Mouse (Mus musculus): ENCODE measurements around the gene Arpp21. TPM values are rescaled to one million over a fixed set of nuclear protein-coding genes. Genes with fewer than 3 reads are reported as not detected.

Gene Arpp21
- polyA plus RNA-seq, 1 experiment from 2014 or later: 12.2 TPM

DNA sequence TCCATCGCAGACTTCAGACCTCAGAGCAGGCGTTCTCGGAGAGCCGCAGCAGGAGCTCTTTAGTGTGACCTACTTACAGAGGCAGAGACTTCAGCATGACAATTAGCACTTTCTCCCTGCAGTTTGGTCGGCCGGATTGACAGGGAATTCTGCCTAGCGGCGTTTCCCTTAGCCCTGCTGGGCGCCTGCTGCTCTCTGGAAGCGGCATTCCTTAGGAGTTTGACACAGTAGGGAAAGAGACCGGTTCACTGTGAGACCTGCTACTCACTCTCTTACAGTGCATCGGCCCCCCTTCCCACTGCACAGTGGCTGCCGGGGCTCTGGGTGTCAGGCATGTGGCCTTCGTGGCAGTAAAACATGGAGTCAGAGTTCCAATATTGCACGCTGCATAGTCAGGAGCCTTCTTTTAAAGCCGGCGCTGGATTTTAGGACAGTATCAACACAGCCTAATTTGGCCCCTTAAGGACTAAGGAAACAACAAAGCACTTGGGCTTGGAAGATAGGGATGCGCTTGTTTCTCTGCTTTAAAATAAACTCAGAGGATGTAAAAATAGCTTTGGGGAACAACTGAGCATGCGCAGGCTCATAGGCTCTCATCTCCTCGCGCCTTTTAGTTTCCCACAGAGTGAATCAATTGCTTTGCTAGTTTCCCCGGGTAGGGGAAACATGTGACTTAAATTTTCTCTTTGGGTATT lies 117.2 kb downstream of the Arpp21 start:
- Histone ChIP-seq H3K4me3 (peak overlapping the region; percentile 9), H3K9me3 (no peaks in the 10 kb centered on the region), H3K36me3 (no peaks in the 10 kb centered on the region), H3K27ac (no peak overlapping the region), H3K9ac (peak overlapping the region; percentile 33; the same call in 1 of the 2 replicates), H3K4me2 (replicated peaks) (peak overlapping the region; percentile 54), H3K27me3 (replicated peaks) (0 out of 2 replicates have a peak, but pooled peaks cover 4% of the 10 kb centered on the region), H3K4me1 (peaks cover 7% of the 10 kb centered on the region)
- WGBS: 2% methylated on average over 22 of the region's 22 CpGs
- peak; percentile 87 for ATAC-seq (ENCODE audit: low FRiP score, low read depth)

DNA sequence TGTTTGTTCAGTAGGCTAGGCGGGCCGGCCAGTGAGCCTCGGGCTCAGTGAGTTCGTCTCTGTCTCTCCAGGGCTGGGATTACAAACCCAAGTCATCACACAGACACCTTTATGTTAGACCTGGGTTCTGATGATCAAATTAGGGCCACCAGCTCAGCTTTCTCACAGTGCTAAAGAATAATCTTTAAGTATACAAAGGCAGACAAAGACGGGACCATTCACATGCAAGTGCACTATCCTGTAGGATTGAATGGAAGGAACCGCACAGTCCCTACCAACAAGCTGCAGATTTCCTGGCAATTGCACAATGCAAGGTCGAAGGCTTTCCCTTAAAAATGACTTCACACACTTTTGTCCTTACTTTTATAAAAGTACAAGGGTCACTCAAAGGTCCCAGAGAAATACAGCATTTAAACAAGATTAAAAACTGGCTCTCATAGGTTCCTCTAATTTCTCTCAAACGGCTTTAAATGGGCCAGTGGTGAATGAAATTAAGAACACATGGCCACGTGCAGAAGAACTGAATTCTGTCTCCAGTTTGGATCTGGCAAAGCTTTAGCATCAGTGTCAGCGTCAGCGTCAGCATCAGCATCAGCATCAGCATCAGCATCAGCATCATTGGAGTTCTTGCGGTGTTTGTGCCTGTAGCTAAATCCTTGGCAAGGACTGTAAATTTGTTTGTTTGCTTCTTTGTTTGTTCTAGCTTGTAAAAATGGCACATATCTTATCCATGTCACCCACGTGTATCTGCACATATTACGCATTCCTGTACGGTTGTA lies 117.9 kb downstream of the Arpp21 start:
- H3K27ac ChIP-seq: no peak overlapping the region
- peak overlapping the region; percentile 9 for H3K4me3 ChIP-seq
- ATAC-seq (ENCODE audit: low FRiP score, low read depth): peak; percentile 7; the same call in 1 of the 2 replicates
- H3K4me2 ChIP-seq (replicated peaks): peak overlapping the region; percentile 54
- 27% methylated on average over 15 of the region's 15 CpGs for WGBS
- peak overlapping the region; percentile 33; the same call in 1 of the 2 replicates for H3K9ac ChIP-seq
- 0 out of 2 replicates have a peak, but pooled peaks cover 4% of the 10 kb centered on the region for H3K27me3 ChIP-seq (replicated peaks)
- peaks cover 7% of the 10 kb centered on the region for H3K4me1 ChIP-seq
- H3K36me3 ChIP-seq: no peaks in the 10 kb centered on the region
- no peaks in the 10 kb centered on the region for H3K9me3 ChIP-seq

DNA sequence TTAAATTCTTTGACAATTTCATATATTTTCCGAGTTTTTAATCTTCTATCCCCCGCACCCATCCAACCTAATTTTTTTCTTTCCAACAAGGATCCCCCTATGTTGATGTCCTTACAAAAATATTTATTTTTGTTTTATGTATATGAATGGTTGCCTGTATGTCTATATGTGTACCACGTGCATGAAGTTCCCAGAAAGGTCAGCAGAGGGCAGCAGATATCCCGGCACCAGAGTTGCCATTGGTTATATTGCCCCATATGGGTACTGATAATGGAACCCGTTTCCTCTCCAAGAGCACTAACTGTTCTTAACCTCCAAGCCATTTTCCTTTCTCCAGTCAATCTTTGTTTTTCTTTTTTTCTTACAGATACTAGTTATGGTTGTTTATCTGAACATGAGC lies 124.1 kb downstream of the Arpp21 start:
- Histone ChIP-seq H3K4me3 (no peak overlapping the region), H3K4me1 (no peaks in the 10 kb centered on the region), H3K4me2 (replicated peaks) (no peak overlapping the region), H3K36me3 (no peaks in the 10 kb centered on the region), H3K27ac (no peak overlapping the region), H3K9ac (no peak overlapping the region), H3K9me3 (no peaks in the 10 kb centered on the region), H3K27me3 (replicated peaks) (no peaks in the 10 kb centered on the region)
- no peak for ATAC-seq (ENCODE audit: low FRiP score, low read depth)
- WGBS: 92% methylated on average over 5 of the region's 5 CpGs

DNA sequence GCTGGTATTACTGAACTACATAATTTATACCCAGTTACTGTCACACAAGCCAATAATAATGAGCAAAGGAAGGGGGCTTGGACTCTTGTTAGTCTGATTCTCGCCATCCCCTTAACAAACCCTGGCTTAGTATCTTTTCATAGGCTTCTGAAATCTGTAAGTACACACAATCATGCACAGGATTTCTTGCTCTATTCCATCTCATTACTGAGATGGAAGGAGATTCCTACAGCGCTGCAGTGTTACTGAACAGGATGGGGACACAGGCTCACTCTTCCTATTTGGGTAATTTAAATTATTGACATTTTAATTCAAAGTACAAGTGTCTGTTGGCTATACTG lies 132.9 kb downstream of the Arpp21 start:
- peak; percentile 16; the same call in 1 of the 2 replicates for ATAC-seq (ENCODE audit: low FRiP score, low read depth)
- Histone ChIP-seq H3K36me3 (no peaks in the 10 kb centered on the region), H3K9ac (no peak overlapping the region), H3K4me2 (replicated peaks) (no peak overlapping the region), H3K4me1 (peaks cover 11% of the 10 kb centered on the region), H3K9me3 (no peaks in the 10 kb centered on the region), H3K27me3 (replicated peaks) (no peaks in the 10 kb centered on the region), H3K4me3 (no peak overlapping the region), H3K27ac (no peak overlapping the region)
- 61% methylated on average over 2 of the region's 2 CpGs for WGBS

GRCm38 (mm10) chr9:112102155-112102851 lies 133.4 kb downstream of the Arpp21 start:
- Histone ChIP-seq H3K36me3 (no peaks in the 10 kb centered on the region), H3K27me3 (replicated peaks) (no peaks in the 10 kb centered on the region), H3K9me3 (no peaks in the 10 kb centered on the region), H3K4me1 (peaks cover 11% of the 10 kb centered on the region), H3K4me3 (no peak overlapping the region), H3K4me2 (replicated peaks) (no peak overlapping the region), H3K9ac (no peak overlapping the region), H3K27ac (no peak overlapping the region)
- 40% methylated on average over 6 of the region's 6 CpGs for WGBS
- ATAC-seq (ENCODE audit: low FRiP score, low read depth): peak; percentile 87

DNA sequence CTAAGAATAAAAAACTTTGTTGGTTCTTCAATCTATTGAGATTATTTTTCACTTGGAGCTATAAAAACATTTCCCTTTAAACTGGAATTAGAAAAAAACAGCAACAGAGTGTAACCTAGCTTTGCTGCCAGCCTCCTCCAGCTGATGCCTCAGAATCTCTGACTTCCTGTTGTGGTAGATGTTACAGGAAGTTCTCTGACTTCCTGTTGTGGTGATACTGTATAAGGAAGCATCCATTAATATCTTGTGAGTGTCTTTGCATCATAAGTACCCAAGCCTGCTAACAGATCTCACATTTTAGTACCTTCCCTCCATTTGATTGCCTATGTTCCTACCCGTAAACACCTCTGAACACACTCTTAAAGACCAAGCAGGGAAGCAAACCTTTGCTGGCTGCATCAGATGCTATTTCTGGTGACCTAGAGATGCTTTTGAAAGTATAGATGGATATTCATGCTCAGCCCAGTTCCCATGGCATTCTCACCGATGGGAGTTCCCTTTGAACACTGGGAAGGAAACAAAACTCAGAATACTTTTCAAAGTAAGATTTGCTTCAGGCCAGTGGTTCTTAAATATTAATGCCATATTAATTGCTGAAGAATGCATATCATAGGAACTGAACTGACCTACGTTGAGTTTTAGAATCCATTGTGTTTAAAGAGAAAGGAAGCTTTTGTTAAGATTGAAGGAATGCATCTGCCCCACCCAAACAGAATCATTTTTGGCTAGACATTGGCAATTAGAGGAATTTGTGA lies 134.7 kb downstream of the Arpp21 start:
- H3K36me3 ChIP-seq: no peaks in the 10 kb centered on the region
- H3K9me3 ChIP-seq: no peaks in the 10 kb centered on the region
- ATAC-seq (ENCODE audit: low FRiP score, low read depth): no peak
- H3K27me3 ChIP-seq (replicated peaks): no peaks in the 10 kb centered on the region
- H3K27ac ChIP-seq: no peak overlapping the region
- H3K4me2 ChIP-seq (replicated peaks): no peak overlapping the region
- peaks cover 11% of the 10 kb centered on the region for H3K4me1 ChIP-seq
- WGBS: 71% methylated on average over 3 of the region's 3 CpGs
- no peak overlapping the region for H3K4me3 ChIP-seq
- no peak overlapping the region for H3K9ac ChIP-seq

DNA sequence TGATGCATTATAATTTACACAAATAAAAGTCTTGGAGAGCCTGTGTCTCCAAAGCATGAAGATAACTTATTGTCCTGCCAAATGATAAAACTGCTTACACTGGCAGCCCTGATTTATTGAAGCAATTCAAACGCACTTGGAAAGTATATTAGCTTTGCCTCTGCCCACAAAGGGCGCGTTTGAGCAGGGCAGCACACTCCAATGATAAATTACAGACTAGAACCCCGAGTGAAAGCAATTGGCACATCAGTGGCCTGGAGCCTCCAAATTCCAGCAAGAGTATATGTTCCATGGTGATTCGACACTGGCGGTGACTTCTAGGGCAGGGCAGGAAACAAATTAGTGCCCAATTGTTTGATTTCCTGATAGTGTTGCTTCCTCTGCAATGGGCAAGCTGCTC lies 137.5 kb downstream of the Arpp21 start:
- Histone ChIP-seq H3K27me3 (replicated peaks) (no peaks in the 10 kb centered on the region), H3K9me3 (no peaks in the 10 kb centered on the region), H3K9ac (no peak overlapping the region), H3K4me1 (peaks cover 11% of the 10 kb centered on the region), H3K27ac (no peak overlapping the region), H3K4me2 (replicated peaks) (no peak overlapping the region), H3K4me3 (no peak overlapping the region), H3K36me3 (no peaks in the 10 kb centered on the region)
- 43% methylated on average over 6 of the region's 6 CpGs for WGBS
- no peak for ATAC-seq (ENCODE audit: low FRiP score, low read depth)

- H3K9me3 ChIP-seq: no peaks in the 10 kb centered on the region
- H3K4me2 ChIP-seq (replicated peaks): no peak overlapping the region
- ATAC-seq (ENCODE audit: low FRiP score, low read depth): no peak
- no peaks in the 10 kb centered on the region for H3K36me3 ChIP-seq
- 0 out of 2 replicates have a peak, but pooled peaks cover 4% of the 10 kb centered on the region for H3K4me1 ChIP-seq
- 85% methylated on average over 5 of the region's 5 CpGs for WGBS
- H3K27ac ChIP-seq: no peak overlapping the region
- no peak overlapping the region for H3K9ac ChIP-seq
- H3K27me3 ChIP-seq (replicated peaks): no peaks in the 10 kb centered on the region
- H3K4me3 ChIP-seq: no peak overlapping the region
These were observed 140.0 kb downstream of the Arpp21 start for GRCm38 (mm10) chr9:112095708-112096107.

DNA sequence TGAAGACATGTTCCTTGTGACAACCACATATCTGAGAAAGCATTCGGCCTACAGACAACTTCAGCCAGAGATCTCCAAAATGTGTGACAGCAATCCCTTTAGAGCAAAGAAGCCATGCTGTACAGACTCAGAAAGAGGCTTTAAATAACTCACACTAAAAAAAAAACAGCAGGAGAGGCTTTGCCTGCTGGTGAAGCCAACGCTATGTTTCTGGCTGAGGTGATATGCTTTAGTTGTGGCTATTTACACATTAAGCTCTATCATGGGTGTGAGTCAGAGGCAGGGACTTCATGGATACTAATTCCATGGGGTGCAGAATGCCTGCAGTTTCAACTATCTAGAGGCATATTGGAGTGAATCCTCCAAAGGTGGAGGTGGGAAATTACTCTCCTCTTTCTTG lies 140.5 kb downstream of the Arpp21 start:
- H3K9ac ChIP-seq: no peak overlapping the region
- no peaks in the 10 kb centered on the region for H3K36me3 ChIP-seq
- no peak overlapping the region for H3K27ac ChIP-seq
- no peaks in the 10 kb centered on the region for H3K9me3 ChIP-seq
- no peak for ATAC-seq (ENCODE audit: low FRiP score, low read depth)
- no peak overlapping the region for H3K4me2 ChIP-seq (replicated peaks)
- 81% methylated on average over 2 of the region's 2 CpGs for WGBS
- H3K4me3 ChIP-seq: no peak overlapping the region
- H3K4me1 ChIP-seq: 0 out of 2 replicates have a peak, but pooled peaks cover 4% of the 10 kb centered on the region
- no peaks in the 10 kb centered on the region for H3K27me3 ChIP-seq (replicated peaks)

DNA sequence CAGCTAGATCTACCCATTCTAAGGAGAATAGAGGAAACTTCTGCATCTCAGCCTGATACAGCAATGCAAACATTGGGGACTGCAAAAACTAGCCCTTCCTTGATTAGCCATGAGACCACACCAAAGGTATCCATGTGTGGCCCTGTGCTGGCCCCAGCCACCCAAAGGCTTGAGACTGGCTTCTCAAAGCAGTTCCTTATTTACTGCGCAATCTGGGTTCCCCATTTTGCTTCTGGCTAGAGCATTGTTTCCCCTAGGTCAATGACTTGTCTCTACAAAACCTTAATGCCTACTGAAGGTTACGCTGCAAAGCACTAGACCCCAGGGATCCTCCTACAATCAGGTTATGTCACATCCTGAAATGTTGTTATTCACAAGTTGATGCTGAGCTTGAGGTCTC lies 156.8 kb downstream of the Arpp21 start:
- H3K27ac ChIP-seq: no peak overlapping the region
- H3K9ac ChIP-seq: no peak overlapping the region
- no peaks in the 10 kb centered on the region for H3K9me3 ChIP-seq
- ATAC-seq (ENCODE audit: low FRiP score, low read depth): no peak
- H3K4me3 ChIP-seq: no peak overlapping the region
- no peak overlapping the region for H3K4me2 ChIP-seq (replicated peaks)
- H3K4me1 ChIP-seq: peaks cover 9% of the 10 kb centered on the region
- WGBS: 90% methylated on average over 2 of the region's 2 CpGs
- H3K36me3 ChIP-seq: no peaks in the 10 kb centered on the region
- H3K27me3 ChIP-seq (replicated peaks): no peaks in the 10 kb centered on the region

- H3K27me3 ChIP-seq (replicated peaks): no peaks in the 10 kb centered on the region
- peaks cover 9% of the 10 kb centered on the region for H3K4me1 ChIP-seq
- no peak for ATAC-seq (ENCODE audit: low FRiP score, low read depth)
- no peak overlapping the region for H3K4me2 ChIP-seq (replicated peaks)
- no peaks in the 10 kb centered on the region for H3K36me3 ChIP-seq
- WGBS: 63% methylated on average over 4 of the region's 4 CpGs
- H3K9ac ChIP-seq: no peak overlapping the region
- no peaks in the 10 kb centered on the region for H3K9me3 ChIP-seq
- no peak overlapping the region for H3K27ac ChIP-seq
- H3K4me3 ChIP-seq: no peak overlapping the region
These were observed 157.3 kb downstream of the Arpp21 start for GRCm38 (mm10) chr9:112078453-112078852.

Measured in neural tube, embryonic 12.5 days (tissue).